Comparison of ENCODE assay signal across 12 mouse cellular contexts in genomic region chr1:85842251-85842650, GRCm38 (mm10). TPM values are rescaled to one million over a fixed set of nuclear protein-coding genes. Genes with fewer than 3 reads are reported as not detected.
DNase-seq lines count a peak whose midpoint lies in the region; TF ChIP-seq lines count a peak whose summit lies in the region.
"Had no signal": no experiment of that assay in that cellular context is flagged by ENCODE, and none has a peak within 500 bp of the region (broad histone marks: within the 10 kb centered on the region; RNA-seq: fewer than 3 reads in every experiment).

No protein-coding gene starts in this region.

- no peaks in the 10 kb centered on the region for H3K9me3 ChIP-seq in ES-Bruce4 (replicated peaks; ENCODE audit: control insufficient read depth, insufficient read depth, low read length, poor library complexity, severe bottlenecking)
- H3K9me3 ChIP-seq: embryonic facial prominence, embryonic 13.5 days; intestine, embryonic 15.5 days; megakaryocyte, embryonic 14.5 days had no signal

- H3K27me3 ChIP-seq in kidney, adult 2 months (replicated peaks; ENCODE audit: control insufficient read depth, insufficient read depth, low read length), result no peaks in the 10 kb centered on the region
- H3K27me3 ChIP-seq in ES-Bruce4 (ENCODE audit: control insufficient read depth, insufficient read depth, low read length, poor library complexity, severe bottlenecking), result no peaks in the 10 kb centered on the region
- H3K27me3 ChIP-seq: embryonic facial prominence, embryonic 13.5 days; intestine, embryonic 15.5 days; megakaryocyte, embryonic 14.5 days had no signal

- no peak for TF ChIP-seq EP300 in ES-Bruce4 (IDR thresholded peaks at IDR 0.05; ENCODE audit: insufficient read depth, low read depth, low read length)

- no peak overlapping the region for H3K4me3 ChIP-seq in kidney, adult 2 months (ENCODE audit: insufficient read depth, low read depth, low read length)
- H3K4me3 ChIP-seq in ES-Bruce4 (ENCODE audit: low read depth, low read length), result no peak overlapping the region
- H3K4me3 ChIP-seq: embryonic facial prominence, embryonic 13.5 days; intestine, embryonic 15.5 days; megakaryocyte, embryonic 14.5 days had no signal

- no peak overlapping the region for H3K9ac ChIP-seq in ES-Bruce4 (ENCODE audit: low read depth, poor library complexity, severe bottlenecking)
- H3K9ac ChIP-seq: embryonic facial prominence, embryonic 13.5 days; intestine, embryonic 15.5 days had no signal

- no peaks in the 10 kb centered on the region; the same call in 1 of the 2 replicates for H3K4me1 ChIP-seq in kidney, adult 2 months (ENCODE audit: control insufficient read depth, insufficient read depth, low read length)
- H3K4me1 ChIP-seq in ES-Bruce4 (ENCODE audit: control insufficient read depth, insufficient read depth, low read length), result no peaks in the 10 kb centered on the region
- H3K4me1 ChIP-seq: embryonic facial prominence, embryonic 13.5 days had no signal

- TF ChIP-seq CTCF in kidney, adult 2 months (conservative IDR thresholded peaks at IDR 0.05; ENCODE audit: insufficient read depth, insufficient read length, low read depth, low read length), result 0 out of 2 replicates have a peak, but pooled peaks have one; percentile 6
- peak; percentile 3 for TF ChIP-seq CTCF in ES-Bruce4 (IDR thresholded peaks at IDR 0.05; ENCODE audit: low read depth, low read length)

- TF ChIP-seq POLR2A in kidney, adult 2 months (IDR thresholded peaks at IDR 0.05; ENCODE audit: low read depth, low read length), result no peak
- TF ChIP-seq POLR2A in ES-Bruce4 (IDR thresholded peaks at IDR 0.05; ENCODE audit: insufficient read depth, low read length), result no peak

- H3K36me3 ChIP-seq in kidney, adult 2 months (ENCODE audit: control insufficient read depth, insufficient read depth, low read length), result no peaks in the 10 kb centered on the region; the same call in 1 of the 2 replicates
- H3K36me3 ChIP-seq in ES-Bruce4 (ENCODE audit: control insufficient read depth, insufficient read depth, low read length, poor library complexity, severe bottlenecking), result no peaks in the 10 kb centered on the region; the same call in none of the 2 replicates
- H3K36me3 ChIP-seq: intestine, embryonic 15.5 days had no signal

- no peak overlapping the region for H3K27ac ChIP-seq in kidney, adult 2 months (ENCODE audit: insufficient read depth, low read depth, low read length)
- H3K27ac ChIP-seq in ES-Bruce4 (ENCODE audit: insufficient read depth, low read length), result no peak overlapping the region
- H3K27ac ChIP-seq: embryonic facial prominence, embryonic 13.5 days; intestine, embryonic 15.5 days had no signal

- DNase-seq in kidney, adult 2 months, result peak; percentile 43
- no peak for DNase-seq in kidney, postnatal 14 days
- peak; percentile 67 for DNase-seq in A20 (ENCODE audit: low read depth, low spot score)
- peak; percentile 49 for DNase-seq in embryo, embryonic 11 days
- DNase-seq in ovary, postnatal 10 days (ENCODE audit: low spot score), result no peak
- DNase-seq in cerebellum, adult 11 months, result no peak
- DNase-seq: adrenal gland, adult 2 months; gastrocnemius, postnatal 10 days had no signal

RNA-seq across cellular contexts. Expression of gene Cab39, which starts 49.0 kb away (rescaled TPM):
- polyA plus RNA-seq in kidney, adult 2 months (2012; rRNA removed), result 38.1 and 41.8 TPM in 2 replicates
- polyA plus RNA-seq in ES-Bruce4 (2011; ENCODE audit: insufficient read depth, insufficient read length, low read depth, missing spikeins), result 73.9 and 75.2 TPM in 2 replicates

RNA-seq across cellular contexts. Expression of gene Itm2c, which starts 51.8 kb away (rescaled TPM):
- polyA plus RNA-seq in kidney, adult 2 months (2012; rRNA removed), result 166 and 198 TPM in 2 replicates
- polyA plus RNA-seq in ES-Bruce4 (2011; ENCODE audit: insufficient read depth, insufficient read length, low read depth, missing spikeins), result 51.2 and 57.5 TPM in 2 replicates

Comparison
In these comparisons a context has a peak if more than half of its experiments do, and no peak if none do; other contexts are left out.
1. DNase-seq: peak in kidney, adult 2 months (single experiment), A20 (single experiment) and embryo, embryonic 11 days (single experiment); none in kidney, postnatal 14 days (single experiment), ovary, postnatal 10 days (single experiment) and cerebellum, adult 11 months (single experiment).